Mouse (Mus musculus): ENCODE data around the gene Tbl3.
A peak's percentile ranks its signal among the peaks of the same experiment; 100 is the strongest.

The Tbl3 gene

GRCm38 (mm10) chr17:24706982-24707800, at the start of gene Tbl3:
Gene Tbl3 (minus strand): TSS chr17:24707660.
- DNase-seq (ENCODE audit: low spot score in 2 of 2): peak; percentile 94 to 96

GRCm38 (mm10) chr17:24752415-24753394, 45.2 kb upstream of the Tbl3 start, which contains the start of gene Hs3st6:
Gene Hs3st6 (plus strand): TSS chr17:24752988.
- no peak for DNase-seq (ENCODE audit: low spot score in 2 of 2)

- no peak for DNase-seq (ENCODE audit: low spot score in 2 of 2)
Measured at GRCm38 (mm10) chr17:24751528-24751927, 44.1 kb upstream of the Tbl3 start.

- DNase-seq (ENCODE audit: low spot score in 2 of 2): no peak
Measured at GRCm38 (mm10) chr17:24746986-24747385, 39.5 kb upstream of the Tbl3 start.

- peak; percentile 72 to 89 for DNase-seq (ENCODE audit: low spot score in 2 of 2)
Measured at GRCm38 (mm10) chr17:24745526-24746497, 38.4 kb upstream of the Tbl3 start.

- no peak for DNase-seq (ENCODE audit: low spot score in 2 of 2)
Measured at GRCm38 (mm10) chr17:24744381-24744780, 36.9 kb upstream of the Tbl3 start.

GRCm38 (mm10) chr17:24743896-24744295, 36.4 kb upstream of the Tbl3 start:
- no peak for DNase-seq (ENCODE audit: low spot score in 2 of 2)

GRCm38 (mm10) chr17:24742307-24742706, 34.8 kb upstream of the Tbl3 start:
- no peak for DNase-seq (ENCODE audit: low spot score in 2 of 2)

GRCm38 (mm10) chr17:24739926-24740325, 32.5 kb upstream of the Tbl3 start:
- no peak for DNase-seq (ENCODE audit: low spot score in 2 of 2)

- DNase-seq (ENCODE audit: low spot score in 2 of 2): no peak
Measured at GRCm38 (mm10) chr17:24738238-24738637, 30.8 kb upstream of the Tbl3 start.

GRCm38 (mm10) chr17:24737135-24737810, 29.8 kb upstream of the Tbl3 start:
- DNase-seq (ENCODE audit: low spot score in 2 of 2): no peak

GRCm38 (mm10) chr17:24736330-24737051, 29.0 kb upstream of the Tbl3 start, which contains the start of gene Msrb1:
Gene Msrb1 (plus strand): TSS chr17:24736642.
- DNase-seq (ENCODE audit: low spot score in 2 of 2): peak; percentile 93 to 98

GRCm38 (mm10) chr17:24735446-24735845, 28.0 kb upstream of the Tbl3 start:
- DNase-seq (ENCODE audit: low spot score in 2 of 2): no peak

GRCm38 (mm10) chr17:24734513-24734912, 27.1 kb upstream of the Tbl3 start:
- DNase-seq (ENCODE audit: low spot score in 2 of 2): no peak

GRCm38 (mm10) chr17:24733434-24734050, 26.1 kb upstream of the Tbl3 start:
- no peak for DNase-seq (ENCODE audit: low spot score in 2 of 2)

- DNase-seq (ENCODE audit: low spot score in 2 of 2): no peak
Measured at GRCm38 (mm10) chr17:24732233-24732935, 24.9 kb upstream of the Tbl3 start.

- DNase-seq (ENCODE audit: low spot score in 2 of 2): no peak
Measured at GRCm38 (mm10) chr17:24730787-24731186, 23.3 kb upstream of the Tbl3 start.

GRCm38 (mm10) chr17:24729067-24729466, 21.6 kb upstream of the Tbl3 start:
- no peak for DNase-seq (ENCODE audit: low spot score in 2 of 2)

GRCm38 (mm10) chr17:24728184-24728583, 20.7 kb upstream of the Tbl3 start:
- DNase-seq (ENCODE audit: low spot score in 2 of 2): no peak
